ENCODE assay signal across 28 mouse cellular contexts in genomic region chr10:87520401-87521116, GRCm38 (mm10). TPM values are rescaled to one million over a fixed set of nuclear protein-coding genes. Genes with fewer than 3 reads are reported as not detected.
DNase-seq lines count a peak whose midpoint lies in the region; ATAC-seq and TF ChIP-seq lines count a peak whose summit lies in the region.
"Had no signal": no experiment of that assay in that cellular context is flagged by ENCODE, and none has a peak within 500 bp of the region (broad histone marks: within the 10 kb centered on the region; RNA-seq: fewer than 3 reads in every experiment).

No protein-coding gene starts in this region.

- H3K9ac ChIP-seq in liver, embryonic 15.5 days: no peak overlapping the region
- H3K9ac ChIP-seq: heart, embryonic 12.5 days; limb, embryonic 15.5 days; midbrain, embryonic 15.5 days; neural tube, embryonic 13.5 days had no signal

- TF ChIP-seq CTCF in kidney, adult 2 months (conservative IDR thresholded peaks at IDR 0.05; ENCODE audit: insufficient read depth, insufficient read length, low read depth, low read length): no peak

- H3K4me1 ChIP-seq in kidney, adult 2 months (ENCODE audit: control insufficient read depth, insufficient read depth, low read length): peaks cover 20% of the 10 kb centered on the region
- no peaks in the 10 kb centered on the region for H3K4me1 ChIP-seq in liver, embryonic 15.5 days (replicated peaks)
- H3K4me1 ChIP-seq: heart, embryonic 12.5 days; limb, embryonic 15.5 days; midbrain, embryonic 15.5 days; neural tube, embryonic 13.5 days had no signal

- H3K9me3 ChIP-seq in liver, embryonic 15.5 days (replicated peaks): no peaks in the 10 kb centered on the region
- H3K9me3 ChIP-seq: heart, embryonic 12.5 days; hindbrain, embryonic 10.5 days; limb, embryonic 15.5 days; midbrain, embryonic 15.5 days; neural tube, embryonic 13.5 days had no signal

- peak overlapping the region; percentile 13 for H3K4me2 ChIP-seq in liver, embryonic 15.5 days
- H3K4me2 ChIP-seq: heart, embryonic 12.5 days; limb, embryonic 15.5 days; midbrain, embryonic 15.5 days; neural tube, embryonic 13.5 days had no signal

- no peak for TF ChIP-seq POLR2A in kidney, adult 2 months (IDR thresholded peaks at IDR 0.05; ENCODE audit: low read depth, low read length)

- H3K36me3 ChIP-seq in kidney, adult 2 months (ENCODE audit: control insufficient read depth, insufficient read depth, low read length): peaks cover 3% of the 10 kb centered on the region; the same call in 1 of the 2 replicates
- H3K36me3 ChIP-seq in liver, embryonic 15.5 days (replicated peaks): no peaks in the 10 kb centered on the region
- H3K36me3 ChIP-seq: heart, embryonic 12.5 days; hindbrain, embryonic 10.5 days; limb, embryonic 15.5 days; midbrain, embryonic 15.5 days; neural tube, embryonic 13.5 days had no signal

- peak overlapping the region; percentile 95 for H3K27ac ChIP-seq in kidney, adult 2 months (ENCODE audit: insufficient read depth, low read depth, low read length)
- H3K27ac ChIP-seq in liver, embryonic 15.5 days (replicated peaks): peak overlapping the region; percentile 57
- H3K27ac ChIP-seq: hindbrain, embryonic 10.5 days; left cerebral cortex, adult 2 months; limb, embryonic 15.5 days; macrophage; midbrain, embryonic 15.5 days; neural tube, embryonic 13.5 days had no signal

- H3K27me3 ChIP-seq in kidney, adult 2 months (replicated peaks; ENCODE audit: control insufficient read depth, insufficient read depth, low read length): no peaks in the 10 kb centered on the region
- H3K27me3 ChIP-seq in liver, embryonic 15.5 days: no peaks in the 10 kb centered on the region
- H3K27me3 ChIP-seq: heart, embryonic 12.5 days; limb, embryonic 15.5 days; midbrain, embryonic 15.5 days; neural tube, embryonic 13.5 days had no signal

- DNase-seq in kidney, adult 2 months: peak; percentile 89
- DNase-seq in kidney, adult 8-10 months: peak; percentile 63 to 84
- DNase-seq in kidney, postnatal 25 days: peak; percentile 47 to 50
- DNase-seq in frontal cortex, postnatal 36 days (ENCODE audit: low spot score in 2 of 2): no peak
- no peak for DNase-seq in cerebellum, postnatal 14 days
- no peak for DNase-seq in cerebellum, adult 11 months
- DNase-seq: adrenal gland, adult 2 months; cerebellum, adult 18-20 months; cerebellum, postnatal 25 days; gastrocnemius, postnatal 10 days; heart, postnatal 10 days; retina, postnatal 1 day; right cerebral cortex, postnatal 25 days; spleen, adult 18-20 months; thymus, postnatal 25 days had no signal

- WGBS in kidney, adult 2 months: 34% methylated on average over 4 of the region's 4 CpGs
- WGBS in liver, embryonic 15.5 days (ENCODE audit: insufficient replicate concordance): 33% methylated on average over 4 of the region's 4 CpGs

- peak; percentile 57 for ATAC-seq in liver, embryonic 15.5 days (ENCODE audit: insufficient read depth)
- ATAC-seq: forebrain, embryonic 14.5 days; lung, postnatal 0 days; midbrain, embryonic 15.5 days had no signal

- peak overlapping the region; percentile 10 for H3K4me3 ChIP-seq in kidney, adult 2 months (ENCODE audit: insufficient read depth, low read depth, low read length)
- H3K4me3 ChIP-seq in liver, embryonic 15.5 days (replicated peaks): no peak overlapping the region
- H3K4me3 ChIP-seq: heart, embryonic 12.5 days; hindbrain, embryonic 10.5 days; left cerebral cortex, adult 2 months; limb, embryonic 15.5 days; midbrain, embryonic 15.5 days; neural tube, embryonic 13.5 days had no signal

RNA-seq across cellular contexts. Expression of gene Pah, which starts 1.0 kb away (rescaled TPM):
- polyA plus RNA-seq in kidney, adult 2 months (2012; rRNA removed): 737 and 835 TPM in 2 replicates
- polyA plus RNA-seq in liver, embryonic 15.5 days (2015; fragmentation: Nextera tagmentation; extraction: Ambion mirVana): 44.8 and 45.4 TPM in 2 replicates
- polyA plus RNA-seq: C2C12; embryonic facial prominence, embryonic 14.5 days; forebrain, embryonic 14.5 days; heart, embryonic 12.5 days; hindbrain, embryonic 10.5 days; large intestine, adult 2 months; limb, embryonic 15.5 days; lung, postnatal 0 days; macrophage; midbrain, embryonic 15.5 days; neural tube, embryonic 13.5 days had no signal

RNA-seq across cellular contexts. Expression of gene Ascl1, which starts 27.1 kb away (rescaled TPM):
- 0.14 and 0.15 TPM in 2 replicates for polyA plus RNA-seq in kidney, adult 2 months (2012; rRNA removed)
- 0.03 TPM in 1 of 2 replicates, not detected in the other for polyA plus RNA-seq in liver, embryonic 15.5 days (2015; fragmentation: Nextera tagmentation; extraction: Ambion mirVana)
- polyA plus RNA-seq: C2C12, macrophage had no signal

Comparison
In these comparisons a context has a peak if more than half of its experiments do, and no peak if none do; other contexts are left out.
1. DNase-seq: peak in kidney, adult 2 months (single experiment), kidney, adult 8-10 months (2 of 2) and kidney, postnatal 25 days (2 of 2); none in frontal cortex, postnatal 36 days (0 of 2), cerebellum, postnatal 14 days (0 of 2) and cerebellum, adult 11 months (single experiment).
2. RNA of gene Pah, which starts 1.0 kb away (polyA plus RNA-seq): 737 to 835 TPM in kidney, adult 2 months; 44.8 to 45.4 TPM in liver, embryonic 15.5 days; every median in the first group is over 10 times any median in the second.